Mouse (Mus musculus): ENCODE measurements around the gene Ctns.

Gene Ctns

DNA sequence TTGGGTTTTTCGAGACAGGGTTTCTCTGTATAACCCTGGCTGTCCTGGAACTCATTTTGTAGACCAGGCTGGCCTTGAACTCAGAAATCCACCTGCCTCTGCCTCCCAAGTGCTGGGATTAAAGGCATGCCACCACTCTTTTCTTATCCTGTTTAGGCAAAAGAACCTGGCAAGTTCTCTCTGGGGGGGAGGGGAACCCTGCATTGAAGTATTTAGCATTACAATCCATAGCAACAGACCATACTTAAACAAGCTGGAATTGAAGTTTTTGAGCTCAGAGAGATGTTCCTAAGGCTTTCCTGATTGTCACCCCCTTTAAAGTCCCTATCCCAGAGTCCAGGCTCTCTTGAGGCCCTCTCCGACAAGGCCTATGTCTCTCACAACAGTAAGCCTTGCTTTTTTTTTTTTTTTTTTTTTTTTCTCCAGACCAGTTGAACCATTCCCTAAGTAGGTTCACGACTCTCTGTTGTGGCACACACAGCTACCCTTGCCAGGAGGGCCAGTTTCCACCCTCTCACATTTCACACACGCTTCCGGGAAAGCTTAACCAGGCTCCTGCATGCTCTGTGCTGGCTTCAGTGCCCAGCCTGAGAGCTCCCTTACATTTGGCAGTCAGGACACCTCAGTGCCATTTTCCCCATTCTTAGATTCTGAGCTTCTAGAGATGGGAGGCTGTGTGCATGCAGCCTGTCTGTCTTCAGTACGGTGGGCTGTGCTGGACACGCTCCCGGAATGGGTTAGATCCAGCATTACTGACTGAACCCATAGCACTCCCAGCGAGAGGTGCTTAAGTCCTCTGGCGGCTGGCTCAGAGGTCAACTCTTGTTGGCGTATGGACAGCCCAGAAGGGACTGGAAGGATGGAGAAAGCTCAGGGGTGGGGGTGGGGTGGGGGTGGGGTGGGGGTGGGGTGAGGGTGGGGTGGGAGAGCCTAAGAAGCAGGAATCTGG is 52.5 kb downstream of the Ctns start:
- DNase-seq (ENCODE audit: extremely low read depth, insufficient read length, low spot score) = no peak

DNA sequence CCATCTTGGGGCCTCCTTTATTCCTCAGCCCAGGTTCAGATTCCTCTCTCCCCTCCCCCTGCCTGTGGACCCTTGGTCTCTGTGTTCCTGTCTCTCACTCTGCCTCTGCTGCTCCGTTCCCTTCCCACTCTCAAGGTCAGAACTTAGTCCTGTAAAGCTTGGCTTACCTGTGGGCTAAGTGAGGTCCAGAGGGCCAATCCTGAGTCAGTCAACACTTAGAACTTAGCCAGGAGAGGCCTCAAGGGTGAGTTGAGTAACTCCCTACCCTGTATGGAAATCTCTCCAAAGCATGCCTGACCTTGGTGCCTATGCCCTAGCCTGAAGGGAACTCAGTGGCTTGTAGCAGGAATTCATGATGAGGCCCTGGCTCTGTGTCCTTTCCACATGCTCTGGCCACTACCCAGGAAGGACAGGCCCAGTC is 54.6 kb downstream of the Ctns start:
- DNase-seq (ENCODE audit: extremely low read depth, insufficient read length, low spot score) = no peak

DNA sequence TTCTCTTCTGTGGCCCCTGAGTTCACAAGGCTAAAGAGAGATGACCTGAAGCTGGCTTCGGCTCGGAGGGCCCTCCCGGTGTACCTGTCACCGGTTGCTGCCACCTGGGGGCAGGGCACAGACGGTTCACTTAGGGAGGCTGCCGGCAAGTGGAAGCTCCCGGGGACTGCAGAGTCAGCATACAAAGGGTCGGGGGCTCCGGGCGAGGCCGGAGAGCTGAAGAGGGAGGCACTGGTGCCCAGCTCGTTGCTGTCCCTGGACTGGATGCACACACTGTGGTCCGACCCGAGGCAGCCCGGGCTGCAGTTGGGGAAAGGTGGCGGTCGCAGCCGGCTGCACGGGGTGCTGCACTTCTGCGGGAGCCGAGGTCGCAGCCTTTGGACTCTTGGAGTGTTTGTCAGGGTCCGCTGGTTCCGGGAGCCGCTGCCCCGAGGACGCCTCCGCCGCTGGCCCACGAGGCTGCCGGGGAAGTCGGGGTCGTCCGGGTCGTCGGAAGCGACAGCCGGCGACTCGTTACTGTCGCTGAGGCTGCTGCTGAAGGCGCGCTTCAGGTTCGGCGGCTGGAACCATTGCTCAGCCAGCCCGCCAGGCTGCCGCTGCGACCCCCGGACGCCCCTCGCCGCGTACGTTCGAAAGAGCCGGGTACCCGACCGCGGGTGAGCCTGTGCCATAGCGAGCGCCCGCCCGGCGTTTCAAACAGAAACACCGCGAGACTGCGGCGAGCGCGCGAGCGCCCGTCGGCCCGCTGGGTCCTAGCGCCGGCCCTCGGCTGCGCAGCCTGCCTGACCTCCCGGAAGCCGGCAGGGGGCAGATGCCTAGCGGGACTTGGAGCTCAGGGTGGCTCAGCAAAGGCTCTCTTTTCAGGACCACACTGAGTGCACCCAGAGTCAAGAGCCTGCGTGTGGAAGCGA is 61.0 kb downstream of the Ctns start, which contains the start of gene Haspin:
Gene Haspin, minus strand, starts transcription at position 704 of the 911 bp plus-strand sequence.
- peak; percentile 93 for DNase-seq (ENCODE audit: extremely low read depth, insufficient read length, low spot score)

DNA sequence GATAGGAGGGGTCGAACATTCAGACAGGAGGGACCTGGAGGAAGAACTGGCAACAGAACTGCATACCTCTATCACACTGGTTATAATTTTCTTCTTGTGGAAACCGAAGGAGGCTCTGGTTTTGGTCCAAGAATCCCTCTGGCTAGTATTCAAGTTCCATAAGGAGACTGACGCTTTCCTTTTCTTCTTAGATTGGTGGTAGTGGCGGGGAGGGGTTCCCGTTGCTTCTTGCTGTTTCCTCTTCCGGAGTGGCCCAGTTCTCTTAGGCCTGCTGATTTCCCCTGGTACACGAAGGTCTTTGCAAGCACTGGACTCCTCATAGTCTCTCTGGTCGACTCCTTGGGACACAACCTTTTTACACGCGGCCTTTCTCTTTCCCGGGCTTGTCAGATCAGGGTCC is 61.7 kb downstream of the Ctns start:
- DNase-seq (ENCODE audit: extremely low read depth, insufficient read length, low spot score) = no peak

DNA sequence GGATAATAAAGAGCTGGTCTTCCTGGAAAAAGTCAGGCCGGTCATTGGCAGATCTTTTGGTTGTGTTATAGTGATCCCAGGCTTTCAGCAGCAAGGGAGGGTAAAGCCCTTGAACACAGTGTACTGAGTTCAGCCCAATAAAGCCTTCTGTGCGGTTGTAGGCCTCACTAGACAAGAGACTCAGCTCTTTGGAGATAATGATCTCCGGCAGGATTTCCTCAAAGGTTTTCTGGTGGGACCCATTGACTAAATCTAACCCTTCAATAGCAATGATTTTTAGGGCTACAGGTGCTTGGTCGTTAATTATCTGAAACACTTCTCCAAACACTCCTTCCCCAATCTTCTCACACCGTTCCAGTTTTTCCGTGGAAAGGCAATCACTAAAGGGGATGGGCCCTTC is 62.3 kb downstream of the Ctns start:
- no peak for DNase-seq (ENCODE audit: extremely low read depth, insufficient read length, low spot score)

DNA sequence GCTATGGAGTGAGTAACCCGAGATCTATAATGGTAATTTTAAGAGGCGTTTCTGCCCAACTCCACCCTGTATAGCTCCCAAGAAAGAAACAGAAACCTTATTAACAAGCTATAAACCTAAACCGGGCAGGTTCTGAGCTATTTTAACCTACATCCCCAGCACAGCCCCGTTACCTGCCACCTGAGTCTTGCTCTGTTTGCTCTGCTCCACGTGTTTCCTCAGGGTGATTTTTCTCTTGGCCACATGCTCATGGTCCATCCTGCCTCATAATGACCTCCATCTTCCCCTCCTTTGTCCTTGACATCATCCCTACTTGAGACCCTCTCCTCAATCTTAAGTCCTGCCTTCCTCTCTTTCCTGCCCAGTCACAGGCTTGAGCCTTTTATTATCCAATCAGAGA is 64.6 kb downstream of the Ctns start:
- no peak for DNase-seq (ENCODE audit: extremely low read depth, insufficient read length, low spot score)

Data from 3134 (cell line).